Mouse (Mus musculus) forelimb bud, embryonic 11.5 days (tissue): ENCODE results near the gene Adam19.
"Not testable (repeated sequence)": the region's sequence is repeated elsewhere in the genome, so short reads cannot be mapped to it uniquely, and the experiment has no call there.

Experiments
- DNase-seq: peaks from one replicate; pipeline ENCODE4 v3.0.0-alpha.2; 2012; ENCODE audit warnings: low read depth, low spot score

Adam19 gene

GRCm38 (mm10) chr11:46055896-46056769, at the start of gene Adam19:
Gene Adam19 (plus strand): TSS chr11:46055992.
- DNase-seq = peak; percentile 83

GRCm38 (mm10) chr11:46016061-46016460, 39.7 kb upstream of the Adam19 start:
- DNase-seq = peak; percentile 67

- no peak for DNase-seq
Observed at GRCm38 (mm10) chr11:46020246-46020645, 35.5 kb upstream of the Adam19 start.

- DNase-seq = no peak
Observed at GRCm38 (mm10) chr11:46021850-46022249, 33.9 kb upstream of the Adam19 start.

- DNase-seq = no peak
Observed at GRCm38 (mm10) chr11:46022983-46023382, 32.8 kb upstream of the Adam19 start.

- DNase-seq = no peak
Observed at GRCm38 (mm10) chr11:46025962-46026392, 29.8 kb upstream of the Adam19 start.

- DNase-seq = no peak
Observed at GRCm38 (mm10) chr11:46027952-46028814, 27.6 kb upstream of the Adam19 start.

- DNase-seq = no peak
Observed at GRCm38 (mm10) chr11:46029485-46029884, 26.3 kb upstream of the Adam19 start.

- DNase-seq = no peak
Observed at GRCm38 (mm10) chr11:46030026-46030425, 25.8 kb upstream of the Adam19 start.

GRCm38 (mm10) chr11:46031470-46031869, 24.3 kb upstream of the Adam19 start:
- no peak for DNase-seq

- no peak for DNase-seq
Observed at GRCm38 (mm10) chr11:46032956-46033355, 22.8 kb upstream of the Adam19 start.

- DNase-seq = no peak
Observed at GRCm38 (mm10) chr11:46036374-46036773, 19.4 kb upstream of the Adam19 start.

GRCm38 (mm10) chr11:46038901-46039300, 16.9 kb upstream of the Adam19 start:
- no peak for DNase-seq

- DNase-seq = no peak
Observed at GRCm38 (mm10) chr11:46039335-46039734, 16.5 kb upstream of the Adam19 start.

GRCm38 (mm10) chr11:46040841-46041556, 14.8 kb upstream of the Adam19 start:
- DNase-seq = no peak

- DNase-seq = no peak
Observed at GRCm38 (mm10) chr11:46041607-46042267, 14.1 kb upstream of the Adam19 start.

GRCm38 (mm10) chr11:46044781-46045180, 11.0 kb upstream of the Adam19 start:
- no peak for DNase-seq

GRCm38 (mm10) chr11:46047264-46047663, 8.5 kb upstream of the Adam19 start:
- DNase-seq = no peak

- DNase-seq = not testable (repeated sequence)
Observed at GRCm38 (mm10) chr11:46052105-46052659, 3.6 kb upstream of the Adam19 start, which contains the start of gene Gm12166. Gene Gm12166 (minus strand): TSS chr11:46052321.

- DNase-seq = not testable (repeated sequence)
Observed at GRCm38 (mm10) chr11:46053457-46053856, 2.3 kb upstream of the Adam19 start.

- no peak for DNase-seq
Observed at GRCm38 (mm10) chr11:46054311-46054710, 1.5 kb upstream of the Adam19 start.
